Mouse (Mus musculus): ENCODE measurements around the gene Lgr5.

DNA sequence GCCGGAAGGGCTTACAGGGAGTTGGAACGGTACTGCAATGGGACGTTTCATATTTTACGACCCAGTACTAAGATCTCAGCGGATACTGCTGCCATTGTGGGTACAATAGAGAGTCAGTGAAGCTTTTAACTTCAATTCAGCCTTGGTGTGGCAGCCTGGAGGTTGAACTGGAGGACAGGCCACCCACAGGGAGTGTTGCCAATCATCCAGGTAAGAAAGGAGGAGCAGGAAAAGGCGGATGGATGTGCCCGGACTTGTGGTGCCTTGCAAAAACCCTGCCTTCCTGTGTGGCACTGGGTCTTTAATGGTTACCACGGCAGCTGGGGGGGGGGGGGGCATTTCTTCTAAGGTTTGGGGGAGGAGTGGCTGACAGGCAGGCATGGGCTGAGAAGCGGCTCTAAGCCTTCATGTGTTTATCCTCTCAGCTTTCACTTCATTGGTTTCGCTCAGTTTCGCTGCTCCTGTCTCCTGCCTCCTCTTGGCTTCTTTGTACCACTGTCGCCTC is 30.8 kb downstream of the Lgr5 start:
- no peak for TF ChIP-seq CTCF (conservative IDR thresholded peaks at IDR 0.05 in 1 of 2, IDR thresholded peaks at IDR 0.05 in 1 of 2; ENCODE audit: low read depth in 2 of 2, low read length in 2 of 2)
- no peak for TF ChIP-seq CHD1 (IDR thresholded peaks at IDR 0.05; ENCODE audit: low read depth, low read length)
- no peak for TF ChIP-seq MYC (IDR thresholded peaks at IDR 0.05; ENCODE audit: low read depth, low read length)
- TF ChIP-seq ZKSCAN1 (IDR thresholded peaks at IDR 0.05; ENCODE audit: borderline replicate concordance, low read depth, low read length): no peak
- TF ChIP-seq USF1 (IDR thresholded peaks at IDR 0.05; ENCODE audit: low read depth, low read length): no peak
- TF ChIP-seq ETS1 (conservative IDR thresholded peaks at IDR 0.05; ENCODE audit: low read depth, low read length): no peak

Measured in CH12.LX (cell line).